Mouse (Mus musculus): ENCODE measurements around the gene Hpn.
A peak's percentile ranks its signal among the peaks of the same experiment; 100 is the strongest.

Gene Hpn

DNA sequence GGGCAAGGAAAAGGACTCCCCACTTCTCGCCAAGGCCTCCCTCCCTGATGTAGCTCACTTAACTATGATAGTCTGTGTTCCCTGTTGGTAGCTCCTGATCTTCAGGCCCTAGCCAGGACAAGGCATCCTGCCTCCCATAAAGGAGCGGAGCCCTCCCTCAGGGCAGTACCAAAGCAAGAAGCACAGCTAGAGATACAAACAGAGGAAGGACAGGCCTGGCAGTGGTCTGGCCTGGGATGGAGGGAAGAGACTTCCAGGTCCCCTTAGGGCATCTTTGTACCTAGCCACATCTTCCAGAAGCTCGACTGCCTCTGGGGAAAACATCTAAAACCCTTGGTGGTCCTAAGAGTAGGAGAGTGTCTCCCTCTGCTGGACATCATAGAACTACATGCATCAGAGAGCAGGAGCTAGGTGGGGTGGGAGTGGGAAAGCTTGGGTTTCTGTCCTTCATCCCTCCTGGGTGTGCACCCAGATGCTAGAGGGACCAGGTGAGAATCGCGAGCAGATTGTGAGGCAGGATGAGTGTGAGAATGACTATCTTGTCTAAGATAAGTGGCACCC, 37.1 kb downstream of the Hpn start:
- DNase-seq: peak; percentile 56

DNA sequence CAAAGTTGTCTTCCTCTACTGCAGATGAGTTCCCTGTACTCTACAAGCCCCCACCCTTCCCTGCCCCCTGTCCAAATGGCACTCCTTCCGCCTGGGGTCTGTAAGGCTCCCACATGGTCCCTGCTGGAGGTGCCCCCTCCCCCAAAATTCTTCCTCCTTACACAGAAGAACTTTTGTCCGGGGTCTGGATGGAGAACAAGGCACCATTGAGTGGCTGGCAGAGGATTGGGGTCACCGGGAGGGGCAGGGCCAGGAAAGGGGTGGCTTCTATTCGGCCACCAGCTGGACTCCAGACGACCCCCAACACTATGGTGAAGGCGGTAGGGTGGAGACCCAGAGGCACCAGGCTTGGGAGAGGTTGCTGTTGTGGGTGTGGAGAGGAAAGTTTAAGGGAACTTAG, 37.6 kb downstream of the Hpn start:
- no peak for DNase-seq

DNA sequence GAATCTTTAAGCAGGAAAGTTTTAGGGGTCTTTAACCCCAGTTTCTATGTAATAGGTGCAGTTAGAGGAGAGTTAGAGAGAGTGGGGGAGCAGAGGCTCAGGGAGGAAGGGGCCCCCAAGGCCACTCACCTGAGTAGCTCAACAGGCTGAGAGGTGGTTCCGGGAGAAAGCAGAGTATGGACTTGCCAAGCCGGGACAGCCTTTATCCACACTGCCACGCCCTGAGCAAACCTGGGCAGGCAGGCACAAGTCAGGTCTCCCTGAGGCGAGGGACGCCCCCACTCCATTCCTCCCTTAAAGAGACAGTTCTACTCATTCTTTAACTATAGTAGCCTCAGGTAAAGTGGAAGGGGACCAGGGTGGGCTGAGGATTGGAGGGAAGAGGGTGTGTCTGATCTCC, 38.6 kb downstream of the Hpn start, which contains the start of gene Fxyd3:
Gene Fxyd3 (minus strand): TSS at position 213 of the 400 bp plus-strand sequence.
- DNase-seq: no peak

DNA sequence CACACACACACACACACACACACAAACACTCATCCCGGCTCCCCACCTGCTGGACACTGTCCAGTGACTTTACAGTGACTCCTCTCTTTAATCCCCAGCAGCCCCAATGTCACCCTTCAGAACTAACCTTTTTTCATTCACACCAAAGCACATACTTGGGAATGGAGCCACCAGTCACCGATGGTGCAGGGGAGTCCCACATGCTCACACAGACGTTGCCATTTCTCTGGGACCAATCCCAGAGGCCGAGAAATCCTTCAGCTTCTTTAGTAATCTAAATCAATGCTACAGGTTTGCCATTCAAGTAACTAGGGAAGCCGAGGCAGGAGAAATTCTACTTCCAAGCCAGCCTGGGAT, 40.4 kb downstream of the Hpn start:
- DNase-seq: no peak

DNA sequence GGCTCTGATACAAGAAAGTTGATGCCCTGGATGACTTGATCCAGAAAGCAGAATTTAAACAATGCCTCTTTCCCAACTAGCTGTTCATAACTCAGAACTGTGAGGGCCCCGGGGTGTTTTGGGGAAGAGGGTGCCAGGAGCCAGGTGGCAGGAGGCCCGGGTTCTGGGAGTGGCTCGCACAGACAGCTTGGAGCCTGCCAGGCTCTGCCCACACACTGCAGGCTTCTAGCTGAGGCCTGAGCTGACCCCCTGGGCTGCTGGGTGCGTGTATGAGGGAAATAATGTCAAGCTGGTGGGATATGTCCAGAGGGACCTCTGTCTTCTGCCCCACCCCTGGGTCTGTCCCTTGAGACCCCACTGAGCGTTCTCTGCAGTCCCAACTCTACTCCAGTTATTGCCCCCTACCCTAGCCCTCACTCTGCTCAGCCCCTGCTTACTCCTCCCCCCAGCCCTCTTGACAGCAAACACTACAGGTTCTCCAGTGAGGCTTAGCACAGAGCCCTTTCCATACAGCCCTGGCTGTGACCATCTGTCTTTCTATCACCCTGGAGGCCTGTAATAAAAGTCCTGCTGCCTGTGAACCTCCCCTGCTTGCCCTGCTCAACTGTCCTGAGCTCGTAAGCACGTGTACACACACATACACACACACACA, 40.9 kb downstream of the Hpn start:
- DNase-seq: no peak

DNA sequence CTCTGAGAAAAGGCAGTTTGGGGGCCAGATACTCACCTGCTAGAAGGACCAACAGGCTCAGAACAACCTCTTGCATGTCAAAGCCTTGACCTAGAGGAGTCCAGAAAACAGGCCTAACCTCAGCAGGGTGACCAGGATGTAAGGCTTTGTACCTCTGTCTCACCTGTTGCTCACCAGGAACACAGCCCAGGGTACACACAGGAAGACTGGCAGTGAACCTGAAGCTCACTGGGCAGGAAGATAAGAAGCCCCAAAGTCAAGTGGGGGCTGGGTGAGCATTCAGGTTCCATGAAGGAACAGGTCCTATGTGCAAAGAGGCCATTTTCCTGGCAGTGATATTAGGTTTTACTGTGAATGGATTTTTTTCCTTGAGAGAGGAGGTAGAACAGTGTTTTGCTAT, 41.5 kb downstream of the Hpn start:
- DNase-seq: no peak

DNA sequence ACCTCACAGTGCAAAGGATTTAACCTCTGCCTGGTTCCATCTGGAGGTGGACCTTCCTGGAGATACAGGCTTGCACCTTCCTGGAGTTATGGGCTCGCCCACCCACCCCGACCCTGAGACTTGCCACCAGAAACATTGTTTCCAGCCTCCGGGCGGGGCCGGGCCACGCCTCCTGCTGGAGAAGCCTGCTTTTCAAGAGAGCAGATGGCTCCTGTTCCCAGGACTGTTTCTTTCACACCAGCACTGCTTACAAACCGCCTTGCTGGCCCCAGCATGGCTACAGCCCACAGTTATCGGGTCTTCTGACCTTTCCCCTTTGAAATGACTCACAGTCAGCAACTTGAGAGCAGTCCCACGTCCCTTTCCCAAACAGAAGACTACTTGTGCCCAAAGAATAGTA, 42.8 kb downstream of the Hpn start:
- DNase-seq: no peak

DNA sequence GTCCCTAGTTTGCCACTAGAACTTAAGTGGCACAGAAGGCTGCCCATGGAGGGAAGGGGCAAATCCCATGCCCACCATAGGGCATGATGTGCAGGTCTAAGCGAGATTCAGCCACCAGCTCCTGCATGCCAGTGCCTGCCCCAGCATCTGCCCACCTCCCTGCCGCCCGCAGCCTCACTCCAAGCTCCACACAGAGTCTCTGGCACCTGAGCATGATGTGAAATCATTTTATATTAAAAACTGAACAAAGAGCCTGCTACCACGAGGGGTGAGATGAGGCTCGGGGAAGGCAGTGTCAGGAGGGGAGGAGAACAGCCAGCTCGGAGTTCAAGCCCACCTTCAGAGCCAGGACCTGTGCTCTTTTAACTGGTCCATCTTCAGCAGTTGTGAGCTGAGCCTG, 44.8 kb downstream of the Hpn start:
- no peak for DNase-seq

DNA sequence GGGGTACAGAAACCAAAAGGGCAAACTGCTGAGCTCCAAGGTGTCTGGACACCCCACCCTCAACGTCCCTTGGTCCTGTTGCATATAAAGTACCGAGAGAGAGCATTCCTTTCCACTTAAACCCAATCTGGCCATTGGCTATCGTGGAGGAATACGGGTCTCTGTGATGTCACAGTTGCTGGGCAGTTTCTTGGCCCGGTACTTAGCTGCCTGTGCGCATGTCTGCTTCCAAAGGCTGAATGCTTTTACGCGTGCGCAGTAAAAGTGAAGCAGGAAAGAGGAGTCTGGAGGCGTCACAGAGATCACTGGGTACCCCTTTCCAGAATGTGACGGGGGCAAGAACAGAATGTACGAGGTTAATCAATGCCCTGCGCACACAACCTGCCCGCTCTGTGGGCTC, 45.6 kb downstream of the Hpn start:
- no peak for DNase-seq

DNA sequence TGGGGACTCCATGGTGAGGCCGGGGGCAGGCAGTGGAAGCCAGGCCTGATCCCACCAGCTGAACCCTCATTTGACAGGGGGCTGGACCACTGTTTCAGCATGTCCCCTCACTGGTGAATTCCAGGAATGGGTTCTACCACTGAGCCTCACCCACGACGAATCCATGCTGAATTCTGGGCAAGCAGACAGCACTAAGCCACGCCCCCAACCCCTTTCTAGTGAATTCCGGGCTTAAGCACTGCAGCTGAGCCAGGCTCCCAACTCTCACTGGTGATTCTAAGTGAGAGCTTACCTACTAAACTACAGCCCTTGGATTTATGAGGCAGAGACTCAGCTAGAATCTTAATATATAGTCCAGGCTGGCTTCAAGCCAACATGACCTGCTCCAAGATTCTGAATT, 47.3 kb downstream of the Hpn start:
- peak; percentile 55 for DNase-seq

DNA sequence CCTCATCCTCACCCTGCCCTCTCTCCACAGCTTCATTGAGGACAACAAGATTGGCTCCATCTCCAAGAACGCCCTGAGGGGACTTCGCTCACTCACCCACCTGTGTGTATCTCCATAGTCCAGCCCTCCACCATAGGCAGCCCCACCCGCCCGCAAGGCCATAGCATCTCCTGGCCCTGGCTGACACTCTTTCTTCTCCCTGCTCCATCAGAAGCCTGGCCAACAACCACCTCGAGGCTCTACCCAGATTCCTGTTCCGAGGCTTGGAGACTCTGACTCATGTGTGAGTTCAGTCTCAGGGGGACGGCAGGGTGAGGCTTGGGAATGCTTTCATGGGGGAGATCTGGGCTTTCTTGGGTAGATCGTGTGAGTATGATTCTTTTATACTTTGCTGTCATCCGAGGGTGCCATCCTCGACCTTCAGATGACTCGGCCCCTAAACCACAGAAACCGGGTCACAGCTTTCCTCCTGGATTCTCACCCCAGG, 52.0 kb downstream of the Hpn start:
- no peak for DNase-seq

DNA sequence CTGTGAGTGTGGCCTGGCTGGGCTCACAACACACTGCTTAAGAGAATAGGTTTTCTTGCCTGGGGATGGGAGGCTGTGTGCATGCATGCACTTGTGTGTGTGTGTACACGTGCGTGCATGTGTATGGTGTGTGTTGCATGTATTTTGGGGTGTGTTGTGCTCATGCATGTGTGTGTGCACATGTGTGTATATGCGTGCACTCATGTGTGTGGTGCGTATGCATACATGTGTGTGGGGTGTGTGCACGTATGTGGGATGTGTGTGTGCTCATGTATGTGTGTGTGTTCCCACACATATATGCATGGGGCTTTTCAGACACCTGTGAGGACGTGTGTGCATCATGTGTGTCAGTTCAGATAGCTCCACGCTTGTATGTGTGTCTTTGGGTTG, 54.5 kb downstream of the Hpn start:
- DNase-seq: no peak

DNA sequence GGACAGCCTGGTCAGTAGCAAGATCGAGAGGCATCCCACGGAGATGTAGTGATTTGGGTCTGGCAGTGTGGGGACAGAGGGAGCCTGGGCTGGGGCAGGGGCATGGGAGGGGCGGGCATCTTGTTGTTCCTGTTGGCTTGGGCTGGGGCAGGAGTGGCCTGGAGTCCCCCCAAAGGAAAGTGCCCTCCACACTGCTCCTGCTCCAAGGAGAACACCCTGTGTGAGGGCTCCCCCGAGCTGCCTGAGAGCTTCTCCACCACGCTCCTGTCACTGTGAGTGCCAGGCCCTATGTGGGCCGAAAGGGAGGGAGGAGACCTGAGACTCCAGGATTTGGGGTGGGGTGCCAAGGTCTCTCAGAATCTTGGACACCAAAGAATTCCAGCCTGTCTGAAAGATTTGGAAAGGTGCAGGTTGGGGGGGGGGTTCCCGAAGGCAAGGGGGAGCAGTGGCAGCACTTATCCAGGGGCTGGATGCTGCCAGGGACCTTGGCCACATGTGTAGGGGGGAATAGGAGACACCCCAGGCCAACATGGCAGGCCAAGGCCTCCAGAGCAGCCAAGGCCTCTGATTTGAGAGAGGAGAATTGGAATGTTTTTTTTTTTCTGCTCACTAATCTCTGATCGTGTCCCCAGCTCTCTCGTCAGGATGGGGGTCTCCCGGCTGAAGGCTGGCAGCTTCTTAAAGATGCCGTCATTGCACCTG, 55.0 kb downstream of the Hpn start:
- no peak for DNase-seq

DNA sequence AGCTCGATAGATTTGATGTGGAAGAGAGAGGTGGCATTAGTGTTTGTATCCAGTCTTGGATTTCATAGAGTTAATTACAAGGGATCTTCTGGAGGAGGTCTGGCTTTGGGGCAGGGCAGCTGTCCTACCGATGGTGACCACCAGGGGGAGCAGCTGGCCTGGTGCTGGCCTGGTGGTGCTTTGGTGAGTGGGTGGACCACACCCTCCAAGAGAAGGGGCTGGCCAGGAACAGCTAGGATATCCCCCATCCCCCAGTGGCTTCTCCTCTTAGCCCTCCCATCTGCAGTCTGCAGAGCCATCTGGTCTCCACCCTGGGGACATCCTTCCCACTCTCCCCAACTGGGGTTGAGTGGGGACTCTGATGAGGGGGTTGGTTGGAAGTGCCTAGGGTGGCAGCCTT, 56.0 kb downstream of the Hpn start, which contains the start of gene Lgi4:
Gene Lgi4 (plus strand): TSS at position 235 of the 400 bp plus-strand sequence.
- DNase-seq: peak; percentile 77

DNA sequence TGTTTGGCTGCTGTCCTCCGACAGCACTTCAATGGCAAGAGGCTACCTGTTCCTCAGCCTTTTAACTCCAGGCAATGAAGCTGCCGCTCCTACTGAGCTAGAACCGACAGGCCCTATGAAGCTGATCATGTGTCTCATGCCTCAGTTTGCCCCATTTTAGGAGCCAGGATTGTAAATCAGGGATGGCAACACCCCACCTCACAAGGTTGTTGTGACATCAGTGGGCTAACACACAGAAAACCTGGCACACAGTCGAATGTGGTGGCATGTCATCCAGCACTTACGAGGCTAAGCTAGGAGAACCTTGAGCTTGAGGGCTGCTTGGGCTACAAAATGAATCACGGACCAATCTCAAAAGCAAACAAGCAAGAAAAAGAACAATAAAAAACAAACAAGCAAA, 56.9 kb downstream of the Hpn start:
- no peak for DNase-seq

DNA sequence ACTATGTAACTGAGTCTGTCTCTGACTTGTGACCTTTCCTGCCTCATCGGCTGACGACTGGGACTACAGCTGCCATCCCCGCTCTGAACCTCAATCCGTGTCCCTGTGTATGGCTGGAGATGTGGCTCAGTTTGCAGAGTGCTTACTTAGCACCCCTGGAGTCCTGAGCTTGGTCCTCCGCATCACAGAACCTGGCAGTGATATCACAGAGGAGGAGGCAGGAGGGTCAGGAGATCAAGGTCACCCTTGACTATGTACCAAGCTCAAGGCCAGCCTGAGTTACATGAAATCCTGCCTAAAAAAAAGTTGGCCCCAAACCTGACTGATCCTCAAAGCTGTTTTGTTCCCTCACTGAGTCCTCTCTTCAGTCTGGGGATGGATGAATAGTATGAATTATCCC, 57.4 kb downstream of the Hpn start:
- DNase-seq: no peak

DNA sequence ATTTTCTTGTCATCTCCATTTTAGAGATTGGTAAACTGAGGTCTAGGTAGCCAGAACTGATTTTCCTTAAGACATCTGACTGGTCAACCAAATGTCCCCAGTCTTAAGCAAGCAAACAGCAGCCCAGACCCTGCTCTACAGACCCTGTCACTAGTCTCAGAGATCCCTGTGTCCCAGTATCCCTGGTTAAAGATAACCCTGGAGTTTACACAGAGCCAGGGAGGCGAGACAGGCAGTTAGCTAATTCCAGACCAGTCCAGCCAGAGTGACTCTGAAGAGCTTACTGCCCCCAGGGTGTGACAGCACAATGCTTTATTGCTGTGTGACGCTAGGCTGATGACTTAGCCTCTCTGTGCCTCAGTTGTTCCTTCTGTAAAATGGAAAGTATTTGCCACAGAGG, 58.0 kb downstream of the Hpn start, which contains the start of gene Fxyd1:
Gene Fxyd1 (minus strand): TSS at position 129 of the 400 bp plus-strand sequence.
- DNase-seq: no peak

DNA sequence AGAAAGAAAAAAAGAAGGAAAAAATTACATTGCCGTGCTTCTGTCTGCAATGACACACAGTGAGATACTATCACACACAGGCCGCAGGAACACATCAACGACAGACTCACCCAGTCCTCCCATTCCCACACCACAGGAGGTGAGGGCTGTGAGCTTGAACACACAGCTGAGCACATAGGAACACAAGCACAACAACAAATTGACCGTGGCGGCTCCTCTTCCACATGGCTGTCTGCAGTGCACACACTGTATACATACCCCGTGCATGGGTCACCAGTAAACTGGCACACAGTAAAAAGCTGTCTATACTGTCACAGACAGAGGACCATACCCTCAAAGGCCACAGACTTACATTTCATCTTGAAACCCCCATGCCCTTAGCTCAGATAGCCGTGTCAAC, 58.6 kb downstream of the Hpn start:
- DNase-seq: no peak

DNA sequence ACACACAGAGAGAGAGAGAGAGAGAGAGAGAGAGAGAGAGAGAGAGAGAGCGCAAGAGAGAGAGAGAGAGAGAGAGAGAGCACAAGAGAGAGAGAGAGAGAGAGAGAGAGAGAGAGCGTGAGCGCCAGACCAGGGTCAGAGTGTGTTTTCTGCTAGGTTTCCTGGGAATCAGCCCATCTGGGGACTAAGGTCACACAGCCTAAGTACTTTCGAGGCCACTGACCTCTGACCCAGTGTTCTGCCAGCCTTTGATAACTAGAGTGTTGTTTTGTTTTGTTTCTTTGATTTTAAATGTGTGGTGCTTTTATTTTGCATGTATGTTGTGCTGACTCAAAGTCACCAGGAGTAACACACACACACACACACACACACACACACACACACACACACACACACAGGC, 59.2 kb downstream of the Hpn start:
- DNase-seq: no peak

DNA sequence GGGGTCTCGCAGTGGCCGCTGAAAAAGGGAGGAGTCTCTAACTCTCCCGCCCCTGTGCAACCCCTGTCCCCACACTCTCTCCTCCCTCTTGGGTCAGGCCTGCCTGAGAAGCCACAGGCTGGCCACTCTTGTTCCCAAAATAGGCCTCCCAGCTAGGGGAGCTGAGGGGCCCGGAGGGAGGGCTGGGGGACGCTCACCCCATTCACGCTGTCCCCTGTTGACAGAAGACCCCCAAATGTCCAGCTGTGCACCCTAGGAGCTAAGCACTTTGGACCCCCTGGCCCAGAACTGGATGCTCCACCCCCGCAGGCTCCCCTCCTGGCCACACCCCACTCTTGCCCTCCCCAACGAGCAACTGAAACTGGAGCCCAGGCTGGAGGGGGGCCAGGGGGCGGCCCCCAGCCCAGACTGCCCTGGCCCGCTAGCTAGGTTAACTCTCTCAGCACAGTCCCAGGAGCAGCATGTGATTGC, 59.7 kb downstream of the Hpn start:
- DNase-seq: no peak

DNA sequence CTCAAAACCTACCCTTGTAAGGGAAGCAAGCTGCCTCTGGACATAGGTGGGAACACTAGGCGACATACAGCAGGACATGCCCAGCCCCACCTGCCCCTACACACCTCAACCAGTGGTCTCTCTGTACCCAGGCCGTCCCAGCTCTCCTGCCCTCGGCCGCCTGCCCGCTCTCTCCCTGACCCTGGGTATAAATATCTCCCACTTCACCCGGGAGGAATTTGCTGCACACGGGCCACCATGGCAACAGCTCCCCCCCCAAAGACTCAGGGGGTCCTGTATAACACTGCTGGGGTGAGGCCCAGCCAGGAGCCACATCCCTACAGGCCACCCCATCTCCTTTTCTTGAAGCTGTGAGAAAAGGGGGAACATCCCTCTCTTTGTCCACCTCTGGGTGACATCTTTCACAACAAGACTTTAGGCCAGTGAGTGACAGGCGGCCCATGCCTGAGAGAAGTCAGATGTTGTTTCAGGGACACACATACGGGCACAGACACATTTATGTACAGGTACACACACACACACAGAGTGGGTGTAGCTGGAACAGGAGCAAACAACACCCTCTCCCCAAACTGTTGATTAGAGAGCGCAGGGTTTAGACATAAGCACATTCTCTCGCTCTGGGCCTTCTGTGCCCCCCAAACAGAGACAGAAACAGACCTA, 60.3 kb downstream of the Hpn start:
- DNase-seq: no peak

DNA sequence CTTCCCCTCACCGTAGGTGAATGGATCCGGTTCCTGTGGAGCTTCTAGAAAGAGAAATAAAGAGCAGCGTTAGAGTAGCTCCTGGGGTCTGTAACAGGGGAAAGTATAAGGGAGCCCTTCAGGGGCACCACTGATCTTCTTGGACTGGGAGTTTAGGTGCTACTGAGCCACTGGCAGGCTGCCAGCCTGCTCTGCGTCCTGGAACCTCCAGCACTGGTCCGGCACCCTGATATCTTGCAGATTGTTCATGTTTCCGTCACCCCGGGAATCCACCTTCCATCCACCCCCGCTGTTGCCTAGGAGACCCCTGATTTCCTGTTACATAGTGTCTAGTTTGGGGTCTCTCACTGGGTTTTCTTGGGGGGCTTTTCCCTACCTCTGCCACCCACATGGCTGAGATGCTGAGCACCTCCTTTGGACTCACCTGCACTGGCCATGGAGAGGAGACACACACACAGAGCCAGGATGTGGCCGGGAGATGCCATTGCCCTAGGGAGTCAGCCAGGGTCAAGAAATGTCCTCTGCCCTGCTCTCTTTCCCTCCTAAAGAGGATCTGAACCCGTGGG, 61.1 kb downstream of the Hpn start:
- DNase-seq: no peak

Data from right cerebral cortex, postnatal 14 days (tissue).